Mouse (Mus musculus) brain, embryonic 14.5 days (tissue): ENCODE data around the gene Slc6a19.

Experiments
- CTCF ChIP-seq: fragments of 200-500 bp; IDR thresholded peaks from 2 replicates; pipeline ENCODE4 v1.5.1; 2012; ENCODE audit warnings: inconsistent platforms, mild to moderate bottlenecking, moderate library complexity, borderline replicate concordance; ENCODE audit not compliant: insufficient read depth, insufficient read length; ENCODE audit errors: extremely low read depth
- POLR2A ChIP-seq: fragments of 200-500 bp; IDR thresholded peaks from 2 replicates; pipeline ENCODE4 v1.6.1; 2012; ENCODE audit warnings: mild to moderate bottlenecking, inconsistent platforms, borderline replicate concordance; ENCODE audit not compliant: poor library complexity, insufficient read depth, insufficient read length, severe bottlenecking; ENCODE audit errors: extremely low read depth

- TF ChIP-seq POLR2A (no peak), CTCF (no peak)
Measured at GRCm38 (mm10) chr13:73725315-73725714, 20.6 kb upstream of the Slc6a19 start.
